Mouse (Mus musculus): ENCODE results near the gene Vmn1r16.
"Not testable (repeated sequence)": the region's sequence is repeated elsewhere in the genome, so short reads cannot be mapped to it uniquely, and the experiment has no call there.

Vmn1r16 gene

GRCm38 (mm10) chr6:57329394-57329793, at the start of gene Vmn1r16:
Gene Vmn1r16 (minus strand): TSS chr6:57329494.
- no peak for DNase-seq (ENCODE audit: low spot score)

GRCm38 (mm10) chr6:57367496-57367895, 38.2 kb upstream of the Vmn1r16 start:
- DNase-seq (ENCODE audit: low spot score) = no peak

- DNase-seq (ENCODE audit: low spot score) = not testable (repeated sequence)
These were observed 36.6 kb upstream of the Vmn1r16 start for GRCm38 (mm10) chr6:57365866-57366265.

- no peak for DNase-seq (ENCODE audit: low spot score)
These were observed 34.3 kb upstream of the Vmn1r16 start, which contains the start of gene Vmn1r17 for GRCm38 (mm10) chr6:57363627-57364026. Gene Vmn1r17 (minus strand): TSS chr6:57363727.

GRCm38 (mm10) chr6:57356864-57357263, 27.6 kb upstream of the Vmn1r16 start:
- DNase-seq (ENCODE audit: low spot score) = no peak

- DNase-seq (ENCODE audit: low spot score) = no peak
These were observed 3.1 kb downstream of the Vmn1r16 start for GRCm38 (mm10) chr6:57326176-57326575.

- DNase-seq (ENCODE audit: low spot score) = no peak
These were observed 50.3 kb downstream of the Vmn1r16 start for GRCm38 (mm10) chr6:57278952-57279351.

GRCm38 (mm10) chr6:57272517-57272916, 56.8 kb downstream of the Vmn1r16 start:
- DNase-seq (ENCODE audit: low spot score) = no peak

- DNase-seq (ENCODE audit: low spot score) = no peak
These were observed 57.4 kb downstream of the Vmn1r16 start for GRCm38 (mm10) chr6:57271881-57272280.
